Mouse (Mus musculus): ENCODE data around the gene Rad54l2.

DNA sequence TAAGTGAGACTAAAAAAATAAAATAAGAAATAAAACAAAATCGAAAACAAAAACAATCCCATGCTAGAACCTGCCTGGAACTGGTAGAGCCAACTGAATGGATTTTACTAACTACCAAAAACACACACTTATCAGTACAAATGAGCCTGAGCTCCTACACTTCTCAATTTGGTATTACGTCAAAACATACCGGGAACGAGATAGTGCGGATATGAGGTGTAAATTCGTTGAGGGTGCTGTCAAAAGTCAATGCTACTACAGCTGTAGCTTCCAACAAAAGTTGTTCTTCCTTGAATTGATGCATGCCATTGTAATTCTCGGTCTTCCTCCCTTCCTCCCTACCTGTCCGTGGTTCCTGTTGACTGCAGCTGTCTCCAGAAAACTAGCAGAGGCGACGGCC lies 369 bp upstream of the Rad54l2 start:
- TF ChIP-seq CTCF (IDR thresholded peaks at IDR 0.05) = no peak
- TF ChIP-seq EP300 (IDR thresholded peaks at IDR 0.05) = no peak

Measured in lung, postnatal 0 days (tissue).